Mouse (Mus musculus) lung, adult 2 months (tissue): ENCODE measurements around the gene Rpap3. TPM values are rescaled to one million over a fixed set of nuclear protein-coding genes. Genes with fewer than 3 reads are reported as not detected.
"Not testable (repeated sequence)": the region's sequence is repeated elsewhere in the genome, so short reads cannot be mapped to it uniquely, and the experiment has no call there.

ENCODE experiments used
- DNase-seq: peaks from one replicate; pipeline ENCODE4 v3.0.0; 2022
- H3K4me1 ChIP-seq: fragments of 200-500 bp; 2 replicates; pipeline ENCODE4 v1.6.1; 2011; ENCODE audit warnings: low read length; ENCODE audit not compliant: control insufficient read depth, insufficient read depth
- H3K4me3 ChIP-seq: fragments of 200-500 bp; replicated peaks from 2 replicates; pipeline ENCODE3; 2011; ENCODE audit warnings: low read depth, mild to moderate bottlenecking, control low read depth, low read length; ENCODE audit errors: extremely low read depth
- CTCF ChIP-seq: fragments of 200-500 bp; IDR thresholded peaks from 2 replicates; pipeline ENCODE4 v1.5.1; 2011; ENCODE audit warnings: mild to moderate bottlenecking, low read length, control low read depth; ENCODE audit not compliant: insufficient read depth
- POLR2A ChIP-seq: fragments of 200-500 bp; IDR thresholded peaks from 2 replicates; pipeline ENCODE4 v1.6.1; 2011; ENCODE audit warnings: low read depth, mild to moderate bottlenecking, control low read depth, low read length, borderline replicate concordance; ENCODE audit errors: extremely low read depth
- WGBS: fragments of 180-500 bp; shearing (Covaris S2); methylation state at CpG from one replicate; pipeline ENCODE4 v1.1.7; 2018; 5-methylcytosine and 5-hydroxymethylcytosine counted together
- polyA plus RNA-seq: library from polyadenylated mRNA; depleted of rRNA; stranded (reverse); fragments of >200 nt; gene quantifications from 2 replicates; pipeline ENCODE4 v1.2.3, GENCODE M21; 2012

The Rpap3 gene
- polyA plus RNA-seq, 1 experiment = 5.0 TPM

DNA sequence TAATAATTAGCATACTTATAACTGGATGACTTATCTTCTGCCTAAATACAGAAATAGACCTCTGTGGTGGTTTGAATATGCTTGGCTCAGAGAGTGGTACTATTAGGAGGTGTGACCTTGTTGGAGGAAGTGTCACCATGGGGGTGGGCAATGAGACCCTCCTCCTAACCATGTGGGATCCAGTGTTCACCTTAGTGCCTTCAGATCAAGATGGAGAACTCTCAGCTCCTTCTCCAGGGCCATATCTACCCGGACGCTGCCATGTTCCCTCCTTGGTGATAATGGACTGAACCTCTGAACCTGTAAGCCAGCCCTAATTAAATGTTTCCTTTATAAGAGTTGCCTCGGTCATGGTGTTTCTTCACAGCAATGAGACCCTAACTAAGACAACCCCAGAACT lies 28.3 kb downstream of the Rpap3 start:
- TF ChIP-seq POLR2A (no peak), CTCF (no peak)
- WGBS = 92% methylated on average over 3 of the region's 3 CpGs
- Histone ChIP-seq H3K4me3 (no peak overlapping the region), H3K4me1 (no peaks in the 10 kb centered on the region)
- no peak for DNase-seq

DNA sequence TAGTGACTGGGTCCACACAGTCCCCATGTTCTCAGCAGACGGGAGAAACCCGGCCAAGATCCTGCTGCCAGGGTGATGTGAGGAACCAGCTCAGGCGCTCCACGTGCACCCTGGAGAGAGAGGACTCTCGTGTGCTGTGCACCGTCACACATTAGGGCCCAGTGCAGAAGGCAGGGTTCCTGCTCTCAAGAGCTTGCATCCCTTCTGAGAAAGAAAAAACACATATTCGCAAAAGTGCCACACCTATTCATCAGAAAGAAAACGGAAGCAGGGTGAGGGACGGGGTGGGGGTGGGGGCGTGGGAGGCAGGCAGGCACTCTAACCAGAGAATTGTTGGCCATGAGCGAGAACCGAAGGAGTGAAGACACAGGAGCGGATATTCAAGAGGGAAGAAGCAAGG lies 29.7 kb downstream of the Rpap3 start:
- no peak for DNase-seq
- WGBS = 89% methylated on average over 13 of the region's 13 CpGs

DNA sequence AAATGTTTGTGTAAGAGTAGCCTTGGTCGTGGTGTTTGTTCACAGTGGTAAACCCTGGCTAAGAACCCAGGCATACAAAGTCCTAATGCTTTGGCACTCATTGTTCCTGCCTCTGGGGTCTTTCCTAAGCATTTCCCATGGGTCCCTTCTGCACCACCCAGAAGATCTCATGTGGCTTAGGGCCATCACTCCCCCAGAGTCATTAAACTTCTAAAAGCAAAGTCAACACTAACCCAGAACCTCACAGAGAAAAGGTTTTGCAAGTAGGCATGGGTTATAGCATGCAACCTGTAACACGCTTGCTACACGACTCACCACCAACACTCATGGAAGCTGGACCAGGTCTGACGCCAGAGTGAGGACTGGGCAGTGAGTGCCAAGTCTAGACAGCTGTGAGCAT lies 31.2 kb downstream of the Rpap3 start:
- WGBS = 88% methylated on average over 4 of the region's 4 CpGs
- no peak overlapping the region for H3K4me3 ChIP-seq
- no peak for TF ChIP-seq CTCF
- no peak for TF ChIP-seq POLR2A
- DNase-seq = no peak
- H3K4me1 ChIP-seq = 0 out of 2 replicates have a peak, but pooled peaks cover 2% of the 10 kb centered on the region

More for the DNA sequence above, 29.7 kb downstream of the Rpap3 start:
- TF ChIP-seq CTCF (no peak), POLR2A (no peak)
- no peak overlapping the region for H3K4me3 ChIP-seq
- H3K4me1 ChIP-seq = no peaks in the 10 kb centered on the region

DNA sequence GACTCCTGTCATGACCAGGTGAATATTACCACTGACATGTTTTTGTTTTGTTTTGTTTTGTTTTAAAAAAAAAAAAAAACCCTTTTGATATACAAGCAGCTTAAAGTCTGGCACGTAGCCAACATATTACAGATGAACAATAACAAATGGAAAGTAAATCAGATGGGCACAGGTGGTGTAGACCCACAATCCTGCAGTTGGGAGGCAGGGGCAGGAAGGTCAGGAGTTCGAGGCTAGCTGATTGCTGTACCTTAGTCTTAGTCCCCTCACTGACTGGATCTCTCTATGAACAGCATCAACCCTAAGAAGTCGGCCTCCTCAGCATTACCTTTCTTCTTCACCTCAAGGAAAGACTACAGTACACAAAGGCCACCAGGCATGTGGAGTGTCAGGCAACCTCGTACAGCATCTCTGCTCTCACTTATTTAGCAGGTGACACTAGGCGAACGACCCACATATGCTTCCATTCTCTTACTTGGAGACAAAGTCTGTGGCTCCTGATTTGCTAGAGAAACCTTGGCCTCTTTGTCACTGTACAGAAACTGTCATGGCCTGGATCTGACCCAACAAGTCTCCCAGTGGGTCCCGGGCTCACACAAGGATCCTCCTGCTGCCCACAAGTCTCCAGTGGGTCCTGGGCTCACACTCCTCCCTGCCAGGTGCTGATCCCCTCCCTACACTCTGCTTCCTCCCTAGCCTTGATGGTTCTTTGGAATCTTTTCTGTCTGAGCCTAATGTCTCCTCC lies 32.2 kb downstream of the Rpap3 start:
- H3K4me1 ChIP-seq = 0 out of 2 replicates have a peak, but pooled peaks cover 2% of the 10 kb centered on the region
- TF ChIP-seq POLR2A = no peak
- TF ChIP-seq CTCF = no peak
- 84% methylated on average over 7 of the region's 7 CpGs for WGBS
- no peak for DNase-seq
- no peak overlapping the region for H3K4me3 ChIP-seq

DNA sequence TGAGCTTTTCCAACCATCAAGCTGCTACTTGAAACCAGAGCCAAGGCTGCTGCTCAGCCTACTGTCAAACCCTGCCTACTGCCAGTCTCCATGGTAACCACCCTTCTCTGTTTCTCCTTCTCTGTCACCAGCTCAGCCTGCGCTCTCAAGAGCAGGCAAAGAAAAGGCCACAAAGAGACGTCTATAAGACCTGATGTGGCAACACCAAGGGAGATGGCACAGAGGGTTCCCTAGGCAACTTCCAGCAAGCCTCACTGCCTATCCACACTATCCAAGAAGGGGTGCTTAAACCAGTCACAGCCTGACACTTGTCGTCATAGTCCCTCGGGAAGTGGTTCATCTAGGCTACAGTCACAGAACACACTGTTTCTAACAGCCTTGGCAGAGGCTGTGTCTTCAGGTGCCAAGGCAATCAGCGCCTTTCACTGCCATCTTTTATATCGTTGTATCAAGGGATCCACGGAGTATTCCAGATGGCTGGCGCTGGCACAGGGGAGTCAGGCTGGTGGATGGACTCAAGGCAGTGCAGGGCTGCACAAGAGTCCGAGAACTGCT lies 33.3 kb downstream of the Rpap3 start:
- no peak overlapping the region for H3K4me3 ChIP-seq
- no peak for TF ChIP-seq POLR2A
- TF ChIP-seq CTCF = no peak
- no peak for DNase-seq
- 75% methylated on average over 9 of the region's 9 CpGs for WGBS
- H3K4me1 ChIP-seq = 0 out of 2 replicates have a peak, but pooled peaks cover 2% of the 10 kb centered on the region

DNA sequence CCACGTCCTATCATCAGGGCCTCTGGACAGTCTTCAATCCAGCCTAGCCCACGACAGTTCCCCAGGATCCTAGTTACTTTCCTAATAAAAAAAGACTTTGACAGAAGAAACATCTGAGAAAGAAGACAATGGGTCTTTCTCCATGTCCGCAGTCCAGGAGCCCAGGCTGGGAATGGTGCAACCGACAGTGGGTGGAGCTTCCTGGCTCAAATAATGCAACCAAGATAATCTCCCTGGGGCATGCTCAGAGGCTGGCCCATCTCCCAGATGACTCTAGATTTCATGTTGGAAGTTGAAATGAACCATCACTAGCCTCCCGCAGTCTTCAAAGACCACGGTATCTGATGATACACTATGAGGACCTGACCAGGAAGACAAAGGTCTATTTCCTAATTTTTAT lies 35.1 kb downstream of the Rpap3 start:
- no peak overlapping the region for H3K4me3 ChIP-seq
- TF ChIP-seq POLR2A (no peak), CTCF (no peak)
- H3K4me1 ChIP-seq = 0 out of 2 replicates have a peak, but pooled peaks cover 2% of the 10 kb centered on the region
- 45% methylated on average over 6 of the region's 6 CpGs for WGBS
- DNase-seq = no peak

DNA sequence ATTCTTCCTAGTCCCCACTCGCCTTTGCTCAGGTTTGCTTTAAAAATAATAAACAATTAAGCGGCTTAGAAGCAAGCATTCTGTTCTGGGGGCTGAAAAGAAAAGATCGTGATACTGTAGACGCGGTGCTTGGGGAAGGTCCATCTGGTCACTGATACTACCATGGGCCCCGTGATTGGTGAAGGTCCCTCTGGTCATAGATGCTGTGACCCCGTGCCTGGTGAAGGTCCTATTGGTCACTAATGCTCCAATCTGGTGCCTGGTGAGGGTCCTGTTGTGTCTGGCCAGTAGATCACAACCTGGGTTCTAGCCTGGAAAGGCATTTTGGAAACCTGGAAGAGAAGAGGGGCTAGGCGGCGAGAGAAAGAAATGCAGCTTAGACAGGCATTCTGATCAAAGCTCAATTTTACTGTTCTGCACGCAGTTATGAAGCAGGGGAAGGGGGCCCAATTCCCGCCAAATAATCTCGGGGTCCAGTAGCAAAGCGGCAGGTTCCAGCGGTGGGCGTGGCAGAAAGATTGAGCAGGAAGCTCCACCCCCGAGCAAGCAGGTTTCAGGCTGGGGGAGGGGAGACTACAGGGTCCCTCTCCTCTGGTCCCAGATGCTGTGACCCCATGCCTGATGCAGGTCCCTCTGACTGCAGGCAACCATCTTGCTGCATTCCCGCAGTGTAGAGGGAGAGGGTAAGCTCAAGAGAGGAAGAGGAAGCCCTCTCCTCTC lies 37.3 kb downstream of the Rpap3 start:
- not testable (repeated sequence) for H3K4me1 ChIP-seq, DNase-seq, H3K4me3 ChIP-seq
- 68% methylated on average over 17 of the region's 17 CpGs for WGBS

DNA sequence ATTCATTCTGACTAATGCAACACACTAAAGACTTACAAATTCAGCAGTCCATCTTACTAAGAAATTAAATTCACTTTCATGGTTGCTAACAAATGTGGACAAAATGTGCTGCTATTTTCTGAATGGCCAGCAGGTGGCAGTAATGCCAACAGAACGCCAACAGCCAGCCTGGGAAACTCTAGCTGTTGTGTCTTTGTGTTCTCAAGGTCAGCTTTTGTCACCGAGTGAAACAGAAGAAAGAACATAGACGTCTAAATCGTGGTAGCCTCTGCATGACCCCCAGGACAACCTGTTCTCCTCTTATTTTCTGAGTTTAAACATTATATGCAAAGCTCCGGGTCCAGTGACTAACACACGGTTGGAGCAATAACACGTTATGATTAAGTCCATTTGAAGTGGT lies 38.2 kb downstream of the Rpap3 start:
- WGBS = 23% methylated on average over 7 of the region's 7 CpGs
- peak; percentile 60 for DNase-seq
- TF ChIP-seq POLR2A (no peak), CTCF (peak; percentile 76)

DNA sequence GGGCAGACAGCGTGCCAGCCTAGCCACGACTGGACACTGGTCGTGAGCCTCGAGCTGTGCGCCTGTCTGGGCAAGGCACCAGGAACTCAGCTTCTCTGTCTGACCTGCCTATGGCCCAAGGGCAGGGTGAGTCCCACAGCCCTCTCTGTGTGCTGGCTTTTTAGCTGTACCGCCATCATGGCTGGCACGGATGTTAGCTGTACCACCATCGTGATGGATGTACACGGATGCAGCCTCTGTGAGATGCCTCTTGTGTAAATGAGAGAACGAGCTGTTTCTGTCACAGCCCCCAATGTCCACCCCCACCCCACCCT lies 39.2 kb downstream of the Rpap3 start:
- 0 out of 2 replicates have a peak, but pooled peaks cover 2% of the 10 kb centered on the region for H3K4me1 ChIP-seq
- no peak overlapping the region for H3K4me3 ChIP-seq
- WGBS = 91% methylated on average over 10 of the region's 10 CpGs
- no peak for DNase-seq
- no peak for TF ChIP-seq POLR2A
- no peak for TF ChIP-seq CTCF

More for the DNA sequence above, 38.2 kb downstream of the Rpap3 start:
- Histone ChIP-seq H3K4me1 (0 out of 2 replicates have a peak, but pooled peaks cover 2% of the 10 kb centered on the region), H3K4me3 (no peak overlapping the region)
